Mouse (Mus musculus) midbrain, embryonic 11.5 days (tissue): ENCODE results near the gene Ap1m1. TPM values are rescaled to one million over a fixed set of nuclear protein-coding genes. Genes with fewer than 3 reads are reported as not detected.

Experiments
- ATAC-seq: fragments of 200-750 bp; cut with Nextera tagmentation; 2 replicates; pipeline ENCODE4 v1.8.0; 2017; ENCODE audit warnings: moderate TSS enrichment, moderate library complexity; ENCODE audit not compliant: low FRiP score
- DNase-seq: peaks from one replicate; pipeline ENCODE4 v3.0.0; 2015; ENCODE audit warnings: low spot score; ENCODE audit errors: missing footprints
- H3K27ac ChIP-seq: fragments of 300-500 bp; sonication (generic); 2 replicates; pipeline ENCODE4 v1.5.1; 2014; ENCODE audit warnings: low read depth, low read length
- H3K27me3 ChIP-seq: fragments of 300-500 bp; sonication (generic); 2 replicates; pipeline ENCODE4 v1.6.1; 2014; ENCODE audit warnings: mild to moderate bottlenecking, low read length, moderate library complexity, mixed read lengths; ENCODE audit not compliant: control insufficient read depth, insufficient read depth
- H3K36me3 ChIP-seq: fragments of 300-500 bp; sonication (generic); 2 replicates; pipeline ENCODE4 v1.6.1; 2014; ENCODE audit warnings: mild to moderate bottlenecking, low read length, moderate library complexity, mixed read lengths; ENCODE audit not compliant: control insufficient read depth, insufficient read depth
- H3K4me1 ChIP-seq: fragments of 300-500 bp; sonication (generic); 2 replicates; pipeline ENCODE4 v1.6.1; 2014; ENCODE audit warnings: low read length; ENCODE audit not compliant: control insufficient read depth, insufficient read depth
- H3K4me2 ChIP-seq: fragments of 300-500 bp; sonication (generic); 2 replicates; pipeline ENCODE4 v1.6.1; 2014; ENCODE audit warnings: mild to moderate bottlenecking, moderate library complexity
- H3K4me3 ChIP-seq: fragments of 300-500 bp; sonication (generic); 2 replicates; pipeline ENCODE4 v1.5.1; 2014; ENCODE audit warnings: low read depth, low read length
- H3K9ac ChIP-seq: fragments of 300-500 bp; sonication (generic); 2 replicates; pipeline ENCODE4 v1.6.1; 2014; ENCODE audit warnings: low read length
- H3K9me3 ChIP-seq: fragments of 300-500 bp; sonication (generic); 2 replicates; pipeline ENCODE4 v1.6.1; 2016; ENCODE audit warnings: low read length; ENCODE audit not compliant: control insufficient read depth
- WGBS: fragments of 180-500 bp; shearing (Covaris S2); extraction: QIAGEN DNeasy Blood & Tissue Kit; methylation state at CpG from one replicate; pipeline ENCODE4 v1.1.7; 2014; 5-methylcytosine and 5-hydroxymethylcytosine counted together
- polyA plus RNA-seq: library from polyadenylated mRNA; unstranded; fragments of >200 nt; fragmentation: Nextera tagmentation; extraction: Ambion mirVana; gene quantifications from 2 replicates; pipeline ENCODE4 v1.2.1, GENCODE M21; 2014

Gene Ap1m1
- polyA plus RNA-seq, 1 experiment from 2014 or later, result 173 TPM

DNA sequence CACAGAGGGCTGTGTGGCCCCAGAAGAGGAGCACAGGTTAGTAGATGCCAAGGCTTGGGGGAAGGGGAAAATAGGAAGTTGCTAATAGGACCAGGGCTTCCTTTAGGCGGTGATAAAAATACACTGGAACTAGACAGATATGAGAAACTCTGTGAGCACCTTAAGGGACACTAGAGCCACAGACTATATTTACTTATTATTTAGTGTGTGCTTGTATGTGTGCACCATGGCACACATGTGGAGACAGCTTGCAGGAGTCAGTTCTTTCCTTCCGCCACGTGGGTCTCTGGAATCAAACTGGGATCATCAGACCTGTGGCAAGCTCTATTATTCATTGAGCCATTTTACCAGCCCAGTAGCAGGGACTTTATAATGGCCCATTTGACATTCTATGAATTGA is 55.3 kb downstream of the Ap1m1 start:
- H3K9me3 ChIP-seq, result no peaks in the 10 kb centered on the region
- DNase-seq (no peak), ATAC-seq (no peak)
- H3K4me1 ChIP-seq, result no peaks in the 10 kb centered on the region
- no peak overlapping the region for H3K27ac ChIP-seq
- no peak overlapping the region for H3K4me2 ChIP-seq
- no peaks in the 10 kb centered on the region for H3K27me3 ChIP-seq
- 75% methylated on average over 3 of the region's 3 CpGs for WGBS
- H3K9ac ChIP-seq, result no peak overlapping the region
- no peaks in the 10 kb centered on the region for H3K36me3 ChIP-seq
- H3K4me3 ChIP-seq, result no peak overlapping the region

DNA sequence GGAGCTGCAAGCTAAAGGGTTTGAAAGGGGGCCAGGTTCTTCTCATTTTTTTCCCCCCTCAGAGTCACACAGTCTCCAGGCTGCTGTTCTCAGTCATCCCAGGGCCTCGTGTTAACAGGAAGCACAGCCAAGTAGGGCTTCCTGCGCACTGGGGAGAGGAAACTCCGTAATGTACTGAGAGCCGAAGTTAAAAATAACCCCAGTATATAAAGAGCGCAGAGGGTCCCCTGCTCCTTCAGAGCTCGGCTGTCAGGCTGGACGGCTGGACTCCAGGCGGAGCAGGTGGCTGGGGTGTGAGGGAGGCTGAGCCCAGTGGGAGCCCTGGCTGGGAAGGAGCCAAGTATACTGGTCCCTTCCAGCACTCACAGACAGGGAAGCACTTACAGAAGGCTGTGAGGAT is 55.9 kb downstream of the Ap1m1 start:
- WGBS, result 73% methylated on average over 8 of the region's 8 CpGs
- no peaks in the 10 kb centered on the region for H3K36me3 ChIP-seq
- no peak overlapping the region for H3K27ac ChIP-seq
- no peak for ATAC-seq
- H3K27me3 ChIP-seq, result no peaks in the 10 kb centered on the region
- DNase-seq, result no peak
- no peaks in the 10 kb centered on the region for H3K4me1 ChIP-seq
- H3K4me3 ChIP-seq, result no peak overlapping the region
- H3K9me3 ChIP-seq, result no peaks in the 10 kb centered on the region
- H3K4me2 ChIP-seq, result no peak overlapping the region
- no peak overlapping the region for H3K9ac ChIP-seq

DNA sequence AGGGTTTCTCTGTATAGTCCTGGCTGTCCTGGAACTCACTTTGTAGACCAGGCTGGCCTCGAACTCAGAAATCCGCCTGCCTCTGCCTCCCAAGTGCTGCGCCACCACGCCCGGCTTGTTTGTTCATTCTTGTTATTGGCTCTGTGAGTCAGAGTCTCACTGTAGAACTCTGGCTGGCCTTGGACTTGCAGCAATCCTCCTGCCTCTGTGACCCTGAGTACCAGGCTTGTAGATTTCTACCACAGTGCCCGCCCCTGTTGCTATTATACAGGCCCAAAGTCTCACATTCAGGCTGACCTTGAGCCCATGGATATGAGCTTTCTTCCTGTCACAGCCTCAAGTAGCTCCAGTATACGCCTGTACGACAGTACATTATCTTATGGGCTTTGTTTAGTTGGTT is 56.7 kb downstream of the Ap1m1 start:
- Histone ChIP-seq H3K4me1 (no peaks in the 10 kb centered on the region), H3K9ac (no peak overlapping the region), H3K9me3 (no peaks in the 10 kb centered on the region), H3K27me3 (no peaks in the 10 kb centered on the region), H3K36me3 (no peaks in the 10 kb centered on the region), H3K27ac (no peak overlapping the region), H3K4me2 (no peak overlapping the region), H3K4me3 (no peak overlapping the region)
- ATAC-seq, result no peak
- DNase-seq, result no peak
- WGBS, result 86% methylated on average over 8 of the region's 8 CpGs

DNA sequence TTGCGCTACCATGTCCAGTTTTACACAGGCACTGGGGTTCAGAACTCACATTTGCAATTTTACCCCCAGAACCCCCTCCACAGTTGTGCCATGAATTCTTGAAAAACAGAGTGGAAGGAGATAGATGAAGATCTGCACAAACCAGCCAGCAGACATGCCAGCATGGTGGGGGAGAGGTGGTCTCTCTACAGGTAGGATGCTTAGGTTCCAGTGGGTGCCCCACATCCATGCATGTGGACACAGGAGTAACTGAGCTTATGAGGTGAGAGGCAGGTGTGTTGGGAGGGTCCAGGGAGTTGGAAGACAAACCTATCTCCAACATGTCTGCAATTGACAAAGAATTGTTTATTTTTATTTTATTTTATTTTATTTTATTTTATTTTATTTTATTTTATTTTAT is 59.1 kb downstream of the Ap1m1 start:
- no peak overlapping the region for H3K4me3 ChIP-seq
- ATAC-seq (no peak), DNase-seq (no peak)
- H3K27me3 ChIP-seq, result no peaks in the 10 kb centered on the region
- H3K9me3 ChIP-seq, result no peaks in the 10 kb centered on the region
- H3K4me2 ChIP-seq, result no peak overlapping the region
- no peak overlapping the region for H3K27ac ChIP-seq
- WGBS, result 87% methylated on average over 1 of the region's 1 CpGs
- no peaks in the 10 kb centered on the region for H3K36me3 ChIP-seq
- H3K9ac ChIP-seq, result no peak overlapping the region
- H3K4me1 ChIP-seq, result no peaks in the 10 kb centered on the region

DNA sequence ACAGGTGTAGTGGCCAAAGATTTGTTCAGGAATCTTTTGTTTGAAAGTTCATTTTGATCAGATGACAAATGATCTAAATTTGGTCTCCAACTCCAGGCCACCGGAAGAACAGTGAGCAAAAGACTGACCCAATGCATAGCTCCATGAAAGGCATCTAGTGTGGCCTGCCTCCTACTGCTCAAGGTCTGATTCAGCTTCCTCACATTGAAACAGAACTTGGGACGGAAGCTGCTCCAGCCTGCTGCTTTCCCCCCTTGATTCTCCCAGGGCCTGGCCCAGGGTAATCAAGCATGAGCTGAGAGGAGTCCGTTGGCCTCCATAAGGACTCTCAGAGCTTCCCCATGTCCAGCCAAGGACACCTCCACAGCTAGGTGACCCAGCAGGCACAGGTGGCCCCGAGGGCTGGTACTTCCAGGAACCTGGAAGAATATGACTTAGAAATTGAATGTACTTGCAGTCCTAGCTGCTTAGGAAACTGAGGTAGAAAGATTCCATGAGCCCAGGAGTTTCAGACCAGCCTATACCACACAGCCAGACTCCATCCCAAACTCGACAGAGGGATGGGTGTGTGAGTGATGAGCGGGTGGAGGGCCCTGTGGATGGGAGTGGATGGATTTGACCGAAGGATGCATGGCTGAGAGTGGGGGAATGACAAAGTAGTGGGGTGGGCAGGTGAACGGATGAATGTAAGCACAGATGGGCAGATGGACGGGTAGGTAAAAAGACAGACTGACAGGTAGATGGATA is 61.0 kb downstream of the Ap1m1 start:
- no peak overlapping the region for H3K27ac ChIP-seq
- H3K27me3 ChIP-seq, result no peaks in the 10 kb centered on the region
- H3K9me3 ChIP-seq, result no peaks in the 10 kb centered on the region
- H3K4me2 ChIP-seq, result no peak overlapping the region
- no peak overlapping the region for H3K9ac ChIP-seq
- 85% methylated on average over 9 of the region's 9 CpGs for WGBS
- ATAC-seq (no peak), DNase-seq (no peak)
- H3K4me3 ChIP-seq, result no peak overlapping the region
- no peaks in the 10 kb centered on the region for H3K36me3 ChIP-seq
- no peaks in the 10 kb centered on the region for H3K4me1 ChIP-seq

DNA sequence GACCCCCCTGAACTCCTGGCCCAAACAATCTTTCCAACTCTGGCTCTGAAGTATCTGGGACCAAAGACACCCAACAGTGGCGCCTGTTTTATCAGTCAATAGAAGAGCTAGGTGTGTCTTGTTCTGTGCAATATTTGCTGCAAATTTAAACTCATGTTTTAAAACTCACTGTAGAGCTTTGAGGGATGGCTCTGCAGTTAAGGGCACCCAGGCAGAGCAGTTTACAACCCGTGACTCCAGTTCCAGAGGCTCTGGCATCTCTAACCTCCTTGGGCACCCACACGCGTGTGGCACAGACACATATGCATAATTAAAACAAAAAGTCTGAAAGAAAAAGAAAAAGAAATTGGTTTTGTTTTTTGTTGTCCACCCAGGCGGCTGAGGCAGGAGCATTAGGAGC is 61.7 kb downstream of the Ap1m1 start:
- no peak overlapping the region for H3K27ac ChIP-seq
- DNase-seq (no peak), ATAC-seq (no peak)
- no peaks in the 10 kb centered on the region for H3K36me3 ChIP-seq
- H3K4me2 ChIP-seq, result no peak overlapping the region
- no peaks in the 10 kb centered on the region for H3K4me1 ChIP-seq
- H3K27me3 ChIP-seq, result no peaks in the 10 kb centered on the region
- no peaks in the 10 kb centered on the region for H3K9me3 ChIP-seq
- H3K4me3 ChIP-seq, result no peak overlapping the region
- 86% methylated on average over 5 of the region's 5 CpGs for WGBS
- H3K9ac ChIP-seq, result no peak overlapping the region

DNA sequence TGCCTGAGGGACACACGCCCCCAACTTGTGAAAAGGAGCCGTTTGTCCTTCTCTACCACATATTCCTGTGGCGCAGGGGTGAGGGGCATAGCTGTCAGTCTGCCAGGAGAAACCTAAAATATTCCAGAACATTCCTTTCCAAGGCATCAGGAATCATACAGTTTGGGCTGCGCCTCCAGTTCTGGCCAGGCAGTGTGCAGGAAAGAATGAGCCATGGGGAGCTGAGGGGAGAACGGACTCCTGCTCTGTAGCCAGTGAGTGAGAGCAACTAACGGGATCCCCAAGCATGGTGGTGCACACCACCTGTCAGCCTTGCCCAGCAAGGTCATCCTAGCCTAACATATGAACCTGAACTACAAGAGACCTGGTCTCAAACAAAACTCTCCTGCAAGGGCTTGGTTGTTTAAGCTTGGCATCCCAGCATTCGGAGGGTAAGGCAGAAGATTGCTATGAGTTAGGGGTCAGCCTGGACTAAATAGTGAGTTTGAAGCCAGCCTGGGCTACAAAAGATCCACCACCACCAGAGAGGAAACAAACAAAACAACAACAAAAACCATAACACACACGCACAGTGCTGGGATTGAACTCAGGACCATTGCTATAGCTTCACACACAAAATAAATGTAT is 63.3 kb downstream of the Ap1m1 start:
- no peak overlapping the region for H3K9ac ChIP-seq
- H3K27ac ChIP-seq, result no peak overlapping the region
- DNase-seq, result no peak
- no peaks in the 10 kb centered on the region for H3K4me1 ChIP-seq
- WGBS, result 80% methylated on average over 8 of the region's 8 CpGs
- no peak overlapping the region for H3K4me3 ChIP-seq
- no peak overlapping the region for H3K4me2 ChIP-seq
- H3K36me3 ChIP-seq, result no peaks in the 10 kb centered on the region
- H3K27me3 ChIP-seq, result no peaks in the 10 kb centered on the region
- H3K9me3 ChIP-seq, result no peaks in the 10 kb centered on the region
- no peak for ATAC-seq

DNA sequence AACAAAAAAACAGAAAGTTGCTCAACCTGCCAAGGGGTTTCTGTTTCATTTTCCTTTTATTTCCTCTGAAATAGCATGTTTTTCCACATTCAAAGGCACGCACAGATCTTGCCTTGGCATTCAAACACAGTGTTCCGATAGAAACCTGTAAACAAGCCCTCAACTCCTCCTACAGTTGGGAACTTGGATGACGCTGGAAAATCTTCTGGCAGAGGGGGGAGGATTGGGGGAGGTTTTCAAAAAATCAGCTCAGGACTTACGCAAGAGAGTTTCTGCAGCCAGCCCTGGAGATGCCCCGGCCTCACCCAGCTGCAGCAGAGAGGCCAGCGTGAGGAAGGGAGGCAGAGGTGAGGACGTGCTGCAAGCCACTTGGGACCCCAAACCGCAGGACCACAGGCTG is 63.8 kb downstream of the Ap1m1 start:
- Histone ChIP-seq H3K9ac (no peak overlapping the region), H3K36me3 (no peaks in the 10 kb centered on the region), H3K4me2 (no peak overlapping the region), H3K27ac (no peak overlapping the region), H3K9me3 (no peaks in the 10 kb centered on the region), H3K4me3 (no peak overlapping the region), H3K4me1 (no peaks in the 10 kb centered on the region), H3K27me3 (no peaks in the 10 kb centered on the region)
- no peak for DNase-seq
- WGBS, result 75% methylated on average over 8 of the region's 8 CpGs
- ATAC-seq, result no peak

DNA sequence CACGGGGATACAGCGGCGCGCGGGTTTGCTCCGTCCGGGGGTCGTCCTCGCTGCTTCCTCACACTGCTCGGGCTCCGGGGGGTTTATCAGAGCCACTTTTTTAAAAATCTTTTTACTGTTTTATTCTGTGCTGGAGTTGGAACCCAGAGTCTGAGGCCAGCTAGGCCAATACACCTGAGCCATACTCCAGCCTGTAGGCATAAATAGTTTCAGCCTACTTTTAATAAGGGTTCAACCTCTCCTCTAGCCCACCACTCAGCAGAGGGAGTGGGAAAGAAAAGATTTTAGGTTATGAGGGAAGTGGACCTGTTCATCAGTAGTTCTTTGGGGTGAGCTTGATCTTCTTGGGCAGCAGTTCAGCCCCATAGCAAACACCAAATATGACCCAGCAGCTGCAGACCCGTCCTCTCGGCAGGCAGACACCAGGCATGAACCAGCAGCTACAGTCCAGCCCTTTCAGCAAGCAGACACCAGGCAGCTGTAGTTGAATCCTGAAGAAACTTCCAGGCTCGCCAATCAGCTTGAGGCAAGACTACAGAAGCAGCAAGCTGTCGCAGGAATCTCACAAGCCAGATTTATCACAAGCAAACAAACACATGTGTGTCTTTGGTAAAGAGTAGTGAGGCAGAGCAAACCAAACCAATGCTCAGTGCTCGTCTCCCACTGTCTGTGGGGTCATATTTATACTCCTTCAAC is 65.5 kb downstream of the Ap1m1 start, which contains the start of gene Gm10282:
Gm10282 (minus strand) TSS at position 51 of the 696 bp plus-strand sequence.
- no peak for DNase-seq
- ATAC-seq, result no peak
- Histone ChIP-seq H3K9me3 (no peaks in the 10 kb centered on the region), H3K27ac (no peak within 1 kb of the TSS), H3K4me2 (no peak within 1 kb of the TSS), H3K4me3 (no peak within 1 kb of the TSS), H3K36me3 (no peaks in the 10 kb centered on the region), H3K9ac (no peak within 1 kb of the TSS), H3K27me3 (no peaks in the 10 kb centered on the region), H3K4me1 (no peaks in the 10 kb centered on the region)
- 71% methylated on average over 16 of the region's 16 CpGs for WGBS
